Comparison of ENCODE assay signal across 10 mouse cellular contexts in the genomic region with DNA sequence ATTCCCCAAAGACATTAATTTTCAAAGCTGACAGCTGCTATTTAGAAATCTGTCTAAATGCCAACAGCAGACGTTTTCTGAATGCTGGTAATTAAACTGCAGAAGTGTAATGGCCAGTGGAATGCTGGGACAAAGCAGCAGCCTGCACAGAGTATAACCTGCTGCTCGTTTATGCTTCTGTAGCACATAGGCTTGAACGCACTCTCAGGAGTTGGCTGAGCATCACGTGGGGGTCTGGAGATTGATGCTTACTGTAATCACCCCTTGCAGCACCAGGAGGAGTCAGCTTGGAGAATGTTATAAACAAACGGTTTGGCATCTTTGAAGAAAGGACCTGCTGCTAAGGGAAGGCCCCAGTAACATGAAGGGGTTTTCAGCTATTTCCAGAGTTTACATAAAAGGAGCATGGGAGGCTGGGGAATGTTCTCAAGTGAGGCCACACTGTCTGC.
DNase-seq lines count a peak whose midpoint lies in the region; ATAC-seq lines count a peak whose summit lies in the region.
"Had no signal": no experiment of that assay in that cellular context is flagged by ENCODE, and none has a peak within 500 bp of the region (broad histone marks: within the 10 kb centered on the region; RNA-seq: fewer than 3 reads in every experiment).

No protein-coding gene starts in this region.

- H3K4me1 ChIP-seq in forebrain, embryonic 13.5 days = peaks cover 19% of the 10 kb centered on the region
- H3K4me1 ChIP-seq in forebrain, embryonic 11.5 days (replicated peaks; ENCODE audit: control insufficient read depth, insufficient read depth, low read length) = peaks cover 6% of the 10 kb centered on the region; the same call in 1 of the 2 replicates
- no peaks in the 10 kb centered on the region for H3K4me1 ChIP-seq in neural tube, embryonic 12.5 days
- H3K4me1 ChIP-seq: kidney, embryonic 15.5 days had no signal

- no peak for DNase-seq in forebrain, embryonic 11.5 days (ENCODE audit: low spot score)
- peak; percentile 22 for DNase-seq in brain, embryonic 18.5 days (ENCODE audit: low read depth, low spot score)
- peak; percentile 38 to 52 for DNase-seq in layer of hippocampus, adult 8-10 months (ENCODE audit: low spot score in 2 of 2)
- no peak for DNase-seq in adrenal gland, adult (ENCODE audit: inconsistent age in 2 of 2, low spot score in 1 of 2)
- no peak for DNase-seq in heart, postnatal 10 days
- no peak for DNase-seq in heart, postnatal 4 days

- intact Hi-C loops in heart, postnatal 10 days (cut with DNase I) = no loop called here

- H3K4me2 ChIP-seq in forebrain, embryonic 13.5 days = no peak overlapping the region
- no peak overlapping the region for H3K4me2 ChIP-seq in forebrain, embryonic 11.5 days (ENCODE audit: low read depth, low read length, severe bottlenecking)
- no peak overlapping the region for H3K4me2 ChIP-seq in neural tube, embryonic 12.5 days (replicated peaks)
- H3K4me2 ChIP-seq: heart, embryonic 11.5 days; kidney, embryonic 15.5 days had no signal

- no peaks in the 10 kb centered on the region for H3K36me3 ChIP-seq in forebrain, embryonic 13.5 days (ENCODE audit: poor library complexity, severe bottlenecking)
- H3K36me3 ChIP-seq in forebrain, embryonic 11.5 days (ENCODE audit: control insufficient read depth, insufficient read depth, low read length) = no peaks in the 10 kb centered on the region
- H3K36me3 ChIP-seq in neural tube, embryonic 12.5 days = peaks cover 23% of the 10 kb centered on the region

- 11% methylated on average over 5 of the region's 5 CpGs for WGBS in forebrain, embryonic 13.5 days
- 41% methylated on average over 5 of the region's 5 CpGs for WGBS in forebrain, embryonic 11.5 days
- WGBS in neural tube, embryonic 12.5 days = 26% methylated on average over 5 of the region's 5 CpGs

- H3K27ac ChIP-seq in forebrain, embryonic 13.5 days = peak overlapping the region; percentile 73
- H3K27ac ChIP-seq in forebrain, embryonic 11.5 days (ENCODE audit: low read depth, low read length) = no peak overlapping the region
- no peak overlapping the region for H3K27ac ChIP-seq in neural tube, embryonic 12.5 days
- H3K27ac ChIP-seq: kidney, embryonic 15.5 days had no signal

- no peak overlapping the region for H3K9ac ChIP-seq in forebrain, embryonic 13.5 days
- no peak overlapping the region for H3K9ac ChIP-seq in forebrain, embryonic 11.5 days (ENCODE audit: low read length)
- H3K9ac ChIP-seq in neural tube, embryonic 12.5 days = no peak overlapping the region
- H3K9ac ChIP-seq: kidney, embryonic 15.5 days had no signal

- peak; percentile 94 for ATAC-seq in forebrain, embryonic 13.5 days
- ATAC-seq in forebrain, embryonic 11.5 days (replicated peaks; ENCODE audit: low FRiP score) = no peak
- ATAC-seq in neural tube, embryonic 12.5 days (ENCODE audit: low FRiP score, low read depth) = peak; percentile 46; the same call in 1 of the 2 replicates

- H3K4me3 ChIP-seq in forebrain, embryonic 13.5 days = no peak overlapping the region
- H3K4me3 ChIP-seq in forebrain, embryonic 11.5 days (ENCODE audit: low read depth, low read length) = no peak overlapping the region
- no peak overlapping the region for H3K4me3 ChIP-seq in neural tube, embryonic 12.5 days
- H3K4me3 ChIP-seq: kidney, embryonic 15.5 days had no signal

- H3K27me3 ChIP-seq in forebrain, embryonic 13.5 days = no peaks in the 10 kb centered on the region
- H3K27me3 ChIP-seq in forebrain, embryonic 11.5 days (ENCODE audit: control insufficient read depth, insufficient read depth, low read length) = no peaks in the 10 kb centered on the region
- H3K27me3 ChIP-seq in neural tube, embryonic 12.5 days (replicated peaks) = no peaks in the 10 kb centered on the region
- H3K27me3 ChIP-seq: kidney, embryonic 15.5 days had no signal

- no peaks in the 10 kb centered on the region for H3K9me3 ChIP-seq in forebrain, embryonic 13.5 days (replicated peaks)
- no peaks in the 10 kb centered on the region for H3K9me3 ChIP-seq in forebrain, embryonic 11.5 days (ENCODE audit: control insufficient read depth, low read length)
- H3K9me3 ChIP-seq in neural tube, embryonic 12.5 days = no peaks in the 10 kb centered on the region
- H3K9me3 ChIP-seq: kidney, embryonic 15.5 days had no signal

Comparison
In these comparisons a context has a peak if more than half of its experiments do, and no peak if none do; other contexts are left out.
1. DNase-seq: peak in brain, embryonic 18.5 days (single experiment) and layer of hippocampus, adult 8-10 months (2 of 2); none in forebrain, embryonic 11.5 days (single experiment), adrenal gland, adult (0 of 2), heart, postnatal 10 days (0 of 2) and heart, postnatal 4 days (single experiment).